Mouse (Mus musculus) gastrocnemius, adult 2 months (tissue): ENCODE data around the gene Trim42. TPM values are rescaled to one million over a fixed set of nuclear protein-coding genes. Genes with fewer than 3 reads are reported as not detected.

Experiments
- DNase-seq: peaks from one replicate; pipeline ENCODE4 v3.0.0; 2022
- H3K27ac ChIP-seq: fragments of 200-600 bp; 2 replicates; pipeline ENCODE4 v1.8.1; 2022; ENCODE audit warnings: mild to moderate bottlenecking
- H3K4me3 ChIP-seq: fragments of 200-600 bp; 2 replicates; pipeline ENCODE4 v1.8.1; 2022; ENCODE audit warnings: mild to moderate bottlenecking, moderate library complexity
- CTCF ChIP-seq: fragments of 200-600 bp; IDR thresholded peaks from 2 replicates; pipeline ENCODE4 v1.8.1; 2022; ENCODE audit warnings: antibody characterized with exemption, mild to moderate bottlenecking, moderate library complexity
- intact Hi-C: fragments of 180-260 bp; cut with DNase I; formaldehyde crosslinking; loops from one replicate; pipeline ENCODE4 v1.15.1; 2025
- long read RNA-seq, 2 experiments: library from polyadenylated mRNA; stranded (forward); transcript quantifications; one replicate each; pipeline ENCODE4 v2.0.0; 2021
- total RNA-seq, 2 experiments: library from RNA; stranded (reverse); gene quantifications; 2 replicates each; pipeline ENCODE4 v1.2.3; 2021

Gene Trim42
- total RNA-seq = not detected
- long read RNA-seq, experiment 1 = 0 reads
- long read RNA-seq, experiment 2 = 0 reads

- intact Hi-C loops = no loop called here
- H3K4me3 ChIP-seq = no peak within 1 kb of the TSS
- no peak for TF ChIP-seq CTCF
- DNase-seq = no peak
- no peak within 1 kb of the TSS for H3K27ac ChIP-seq
Observed at GRCm38 (mm10) chr9:97369591-97369990, at the start of gene Trim42. Gene Trim42 (minus strand): TSS chr9:97369958.

- intact Hi-C loops = no loop called here
- Histone ChIP-seq H3K27ac (no peak overlapping the region), H3K4me3 (no peak overlapping the region)
- TF ChIP-seq CTCF = no peak
- no peak for DNase-seq
Observed at GRCm38 (mm10) chr9:97414876-97415668, 45.3 kb upstream of the Trim42 start.

DNA sequence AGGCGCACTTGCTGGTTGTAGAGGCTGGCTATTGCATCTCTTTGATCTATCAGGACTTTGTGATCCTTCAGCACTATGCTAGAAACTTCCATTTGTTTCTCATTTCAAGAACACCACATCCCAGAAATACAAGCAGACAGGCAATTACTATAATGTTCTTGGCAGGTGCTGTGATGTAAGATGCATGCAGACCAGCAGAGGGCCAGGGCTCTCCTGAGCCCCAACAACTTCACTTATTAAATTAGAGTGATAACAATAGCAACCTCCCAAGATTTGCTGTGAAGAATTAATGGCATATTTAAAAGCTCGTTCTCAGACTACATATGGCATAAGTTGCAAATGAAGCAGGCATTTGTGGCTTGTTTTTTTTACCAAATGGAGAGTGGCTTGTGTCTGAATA is 38.4 kb upstream of the Trim42 start:
- TF ChIP-seq CTCF = no peak
- DNase-seq = no peak
- no peak overlapping the region for H3K4me3 ChIP-seq
- intact Hi-C loops = no loop called here
- no peak overlapping the region for H3K27ac ChIP-seq

DNA sequence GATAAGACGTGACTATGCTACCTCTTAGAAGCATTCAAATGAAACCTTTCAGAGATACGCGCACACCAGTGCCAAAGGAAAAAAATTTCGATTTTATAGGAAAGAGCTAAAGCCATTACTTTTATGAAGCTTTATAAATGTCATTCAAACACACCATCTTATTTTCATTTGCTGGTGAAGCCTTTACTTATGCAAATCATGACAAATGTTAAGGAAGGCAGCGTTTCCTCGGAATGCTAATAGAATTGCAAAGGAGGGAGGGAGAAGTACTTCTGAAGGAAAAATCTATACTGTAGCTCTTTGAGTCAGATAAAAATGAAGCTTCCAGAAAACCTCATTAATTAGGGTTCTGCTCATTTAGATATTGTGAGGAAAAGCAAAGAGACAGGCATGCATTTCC is 13.3 kb downstream of the Trim42 start:
- TF ChIP-seq CTCF = no peak
- intact Hi-C loops = loop anchor here (10.0 kb wide), 1 partner anchor 1148 kb away; no protein-coding TSS in a partner anchor
- no peak overlapping the region for H3K4me3 ChIP-seq
- H3K27ac ChIP-seq = no peak overlapping the region
- no peak for DNase-seq

DNA sequence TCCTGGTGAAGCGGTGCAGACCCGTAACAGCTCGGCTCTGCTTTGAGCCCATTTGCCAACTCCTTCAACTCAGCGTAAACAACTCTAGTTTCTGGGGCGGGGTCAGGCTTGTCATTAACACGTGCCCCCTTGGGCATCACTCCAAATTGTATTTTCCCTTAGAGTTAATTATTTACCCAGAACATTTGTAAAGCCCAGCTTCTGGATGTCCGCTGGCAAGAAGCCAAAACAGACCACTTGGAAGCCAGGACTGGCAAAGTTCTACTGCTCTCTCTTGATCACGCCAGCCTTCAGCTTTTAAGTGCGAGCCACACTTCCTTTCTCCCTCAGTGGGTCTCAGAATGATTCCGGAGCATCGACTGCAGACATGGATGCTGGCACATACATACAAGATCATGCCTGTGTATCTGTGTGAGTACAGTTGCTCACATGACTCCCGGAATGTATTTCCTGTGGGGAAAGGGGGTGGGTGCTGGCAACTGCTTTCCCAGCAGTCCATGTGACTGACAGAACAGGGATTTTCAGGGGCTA is 24.9 kb downstream of the Trim42 start:
- TF ChIP-seq CTCF = no peak
- Histone ChIP-seq H3K4me3 (no peak overlapping the region), H3K27ac (no peak overlapping the region)
- intact Hi-C loops = no loop called here
- DNase-seq = no peak

- no peak for TF ChIP-seq CTCF
- Histone ChIP-seq H3K27ac (no peak overlapping the region), H3K4me3 (no peak overlapping the region)
- intact Hi-C loops = loop anchor here (2.0 kb wide), 1 partner anchor 15 kb away; no protein-coding TSS in a partner anchor
- DNase-seq = no peak
Observed at GRCm38 (mm10) chr9:97341772-97342171, 28.0 kb downstream of the Trim42 start.

GRCm38 (mm10) chr9:97322846-97323245 is 46.9 kb downstream of the Trim42 start:
- TF ChIP-seq CTCF = peak; percentile 66
- intact Hi-C loops = loop anchor here (2.0 kb wide), 1 partner anchor 150 kb away; no protein-coding TSS in a partner anchor
- DNase-seq = no peak
- no peak overlapping the region for H3K27ac ChIP-seq
- H3K4me3 ChIP-seq = no peak overlapping the region

- intact Hi-C loops = loop anchor here (2.0 kb wide), 1 partner anchor 149 kb away; no protein-coding TSS in a partner anchor
- DNase-seq = no peak
- Histone ChIP-seq H3K4me3 (no peak overlapping the region), H3K27ac (no peak overlapping the region)
- no peak for TF ChIP-seq CTCF
Observed at GRCm38 (mm10) chr9:97322120-97322519, 47.6 kb downstream of the Trim42 start.

- intact Hi-C loops = no loop called here
- peak; percentile 46 for TF ChIP-seq CTCF
- Histone ChIP-seq H3K27ac (no peak overlapping the region), H3K4me3 (no peak overlapping the region)
- no peak for DNase-seq
Observed at GRCm38 (mm10) chr9:97315421-97316055, 54.2 kb downstream of the Trim42 start.

DNA sequence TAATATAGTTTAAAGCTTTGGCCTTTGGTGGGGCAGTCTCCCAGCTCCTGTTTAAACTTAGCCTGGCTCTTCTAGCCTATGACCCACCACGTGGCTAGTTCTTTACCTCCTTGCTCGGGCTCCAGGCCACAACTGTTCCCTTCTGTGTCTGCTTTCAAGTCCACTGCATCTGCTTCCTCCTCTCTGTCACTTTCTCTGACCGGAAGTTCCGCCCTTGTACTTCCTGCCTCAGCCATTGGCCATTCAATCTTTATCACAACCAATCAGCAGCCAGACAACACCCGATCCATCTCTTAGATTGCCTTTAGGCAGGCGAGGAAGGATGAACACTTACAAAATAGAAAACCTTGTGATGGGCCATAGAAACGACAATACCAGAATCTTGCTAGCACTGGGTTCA is 58.1 kb downstream of the Trim42 start:
- no peak for TF ChIP-seq CTCF
- no peak for DNase-seq
- Histone ChIP-seq H3K27ac (no peak overlapping the region), H3K4me3 (no peak overlapping the region)
- intact Hi-C loops = no loop called here

DNA sequence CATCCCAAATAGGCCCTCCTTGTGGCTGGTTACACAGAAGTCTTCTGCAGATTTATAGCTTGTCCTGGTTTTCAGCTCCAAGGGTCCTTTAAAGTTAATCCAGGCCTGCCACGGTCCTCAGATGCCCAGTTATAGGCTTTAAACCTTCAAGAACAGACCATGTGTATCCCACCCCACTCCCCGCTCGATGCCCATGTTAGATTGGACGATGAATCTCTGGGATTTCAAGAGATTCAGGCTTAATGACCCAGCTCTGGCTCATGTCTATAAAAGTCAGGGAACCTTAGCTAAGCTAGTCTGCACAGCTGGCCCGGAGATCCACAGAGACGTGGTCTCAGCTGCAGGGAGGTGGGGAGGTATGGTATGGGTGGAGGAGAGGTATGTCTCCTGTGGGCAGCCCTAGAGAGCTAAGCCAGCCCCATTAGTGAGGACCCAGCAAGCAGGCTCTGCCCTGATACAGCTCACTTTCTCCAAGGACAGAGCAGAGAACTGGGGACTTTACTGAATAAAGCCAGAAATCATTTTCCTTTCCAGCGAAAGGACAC is 60.2 kb downstream of the Trim42 start:
- intact Hi-C loops = no loop called here
- H3K4me3 ChIP-seq = no peak overlapping the region
- no peak for DNase-seq
- H3K27ac ChIP-seq = no peak overlapping the region
- TF ChIP-seq CTCF = no peak

DNA sequence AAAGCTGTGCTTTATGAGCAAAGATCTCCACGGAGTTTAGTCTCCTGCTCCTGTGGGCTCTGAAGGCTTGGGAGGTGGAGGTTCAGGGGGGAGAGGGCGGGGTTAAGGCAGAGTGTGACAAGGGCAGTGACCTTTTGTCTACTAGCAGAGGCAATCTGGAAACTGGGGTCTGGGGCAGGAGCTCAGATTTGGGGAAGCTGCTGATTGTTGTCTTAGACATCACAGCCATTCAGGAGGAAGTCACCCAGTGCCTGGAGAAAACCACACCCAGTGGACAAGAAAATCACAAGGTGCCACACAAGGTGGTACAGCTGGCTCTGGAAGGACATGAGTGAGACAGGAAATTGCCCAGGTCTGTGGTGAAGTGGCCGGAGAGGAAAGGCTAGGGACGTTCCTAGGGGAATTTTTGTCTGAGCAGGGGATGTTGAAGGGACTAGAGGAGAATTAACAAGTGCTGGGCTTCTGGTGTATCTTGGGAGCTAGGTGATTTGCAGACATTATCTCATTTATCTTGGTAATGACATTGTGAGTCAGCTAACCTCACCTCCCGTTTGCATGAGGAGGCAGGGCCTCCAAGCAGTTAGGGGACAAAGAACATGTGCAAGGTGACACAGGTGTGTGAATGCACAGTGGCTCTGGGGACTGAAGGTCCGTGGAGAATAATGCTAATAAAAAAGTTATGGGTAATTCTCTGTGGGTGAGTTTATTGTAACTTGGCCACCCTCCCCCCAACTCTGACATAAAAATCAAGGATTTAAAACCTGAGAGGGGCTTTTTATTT is 61.9 kb downstream of the Trim42 start:
- H3K27ac ChIP-seq = no peak overlapping the region
- intact Hi-C loops = no loop called here
- no peak for DNase-seq
- no peak for TF ChIP-seq CTCF
- no peak overlapping the region for H3K4me3 ChIP-seq
